Mouse (Mus musculus): ENCODE results near the gene Slc25a10.

DNA sequence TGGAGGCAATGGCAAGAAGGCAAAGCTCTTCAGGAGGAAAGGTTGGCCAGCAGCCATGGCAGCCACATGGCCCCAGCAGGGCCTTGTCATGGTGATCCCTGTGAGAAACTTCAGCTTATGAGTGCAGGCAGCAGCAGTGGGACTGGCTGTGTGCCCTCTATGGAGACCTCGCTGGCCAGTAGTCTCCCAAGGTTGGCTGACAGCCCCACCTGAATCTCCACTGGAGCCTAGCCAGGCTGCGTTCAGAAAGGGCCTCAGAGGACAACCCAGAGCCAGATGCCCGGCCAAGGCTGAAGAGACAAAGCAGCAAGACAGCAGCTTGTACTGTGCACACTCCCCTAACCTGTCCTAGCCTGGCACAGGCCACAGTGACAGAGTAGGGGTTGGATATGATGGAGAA lies 46.8 kb downstream of the Slc25a10 start:
- TF ChIP-seq ZC3H11A (IDR thresholded peaks at IDR 0.05; ENCODE audit: borderline replicate concordance, low read depth, low read length): no peak
- TF ChIP-seq ZNF384 (IDR thresholded peaks at IDR 0.05; ENCODE audit: low read depth, low read length): no peak

Data from ES-E14 (cell line).